Mouse (Mus musculus) intestine, embryonic 16.5 days (tissue): ENCODE results near the gene Hus1b. TPM values are rescaled to one million over a fixed set of nuclear protein-coding genes. Genes with fewer than 3 reads are reported as not detected.
A peak's percentile ranks its signal among the peaks of the same experiment; 100 is the strongest.

ENCODE experiments used
- ATAC-seq: fragments of 200-750 bp; cut with Nextera tagmentation; 2 replicates; pipeline ENCODE4 v1.8.0; 2017; ENCODE audit warnings: moderate TSS enrichment, moderate library complexity
- H3K27ac ChIP-seq: fragments of 300-500 bp; sonication (generic); 2 replicates; pipeline ENCODE4 v1.5.1; 2014; ENCODE audit warnings: mild to moderate bottlenecking, low read length
- H3K27me3 ChIP-seq: fragments of 300-500 bp; sonication (generic); replicated peaks from 2 replicates; pipeline ENCODE4 v1.6.1; 2014; ENCODE audit warnings: low read length, control low read depth, mixed read lengths; ENCODE audit not compliant: control insufficient read depth, insufficient read depth
- H3K36me3 ChIP-seq: fragments of 300-500 bp; sonication (generic); 2 replicates; pipeline ENCODE4 v1.6.1; 2014; ENCODE audit warnings: low read length, control low read depth; ENCODE audit not compliant: control insufficient read depth, insufficient read depth
- H3K4me1 ChIP-seq: fragments of 300-500 bp; sonication (generic); 2 replicates; pipeline ENCODE4 v1.6.1; 2014; ENCODE audit warnings: low read length, control low read depth, mixed read lengths; ENCODE audit not compliant: control insufficient read depth, insufficient read depth
- H3K4me2 ChIP-seq: fragments of 300-500 bp; sonication (generic); 2 replicates; pipeline ENCODE4 v1.6.1; 2014; ENCODE audit warnings: low read depth, low read length, control low read depth
- H3K4me3 ChIP-seq: fragments of 300-500 bp; sonication (generic); 2 replicates; pipeline ENCODE4 v1.5.1; 2014; ENCODE audit warnings: mild to moderate bottlenecking, low read length
- H3K9ac ChIP-seq: fragments of 300-500 bp; sonication (generic); 2 replicates; pipeline ENCODE4 v1.6.1; 2014; ENCODE audit warnings: low read depth, low read length
- H3K9me3 ChIP-seq: fragments of 300-500 bp; sonication (generic); 2 replicates; pipeline ENCODE4 v1.6.1; 2016; ENCODE audit warnings: low read length, control low read depth; ENCODE audit not compliant: control insufficient read depth
- WGBS: fragments of 180-500 bp; shearing (Covaris S2); extraction: QIAGEN DNeasy Blood & Tissue Kit; methylation state at CpG from one replicate; pipeline ENCODE4 v1.1.7; 2014; 5-methylcytosine and 5-hydroxymethylcytosine counted together
- polyA plus RNA-seq: library from polyadenylated mRNA; unstranded; fragments of >200 nt; fragmentation: Nextera tagmentation; extraction: Ambion mirVana; gene quantifications from 2 replicates; pipeline ENCODE4 v1.2.1, GENCODE M21; 2015

The Hus1b gene
- polyA plus RNA-seq = 0.11 TPM in 1 of 2 replicates, not detected in the other

- Histone ChIP-seq H3K27ac (no peak within 1 kb of the TSS), H3K9ac (no peak within 1 kb of the TSS), H3K4me2 (no peak within 1 kb of the TSS), H3K4me1 (no peaks in the 10 kb centered on the region), H3K36me3 (no peaks in the 10 kb centered on the region), H3K27me3 (no peaks in the 10 kb centered on the region), H3K9me3 (no peaks in the 10 kb centered on the region), H3K4me3 (no peak within 1 kb of the TSS)
- WGBS = 89% methylated on average over 11 of the region's 11 CpGs
- ATAC-seq = no peak
These were observed at the start of gene Hus1b for GRCm38 (mm10) chr13:30947540-30947939. Hus1b (minus strand) TSS chr13:30947759.

- ATAC-seq = no peak
- Histone ChIP-seq H3K4me1 (0 out of 2 replicates have a peak, but pooled peaks cover 6% of the 10 kb centered on the region), H3K27ac (peak overlapping the region; percentile 41; the same call in 1 of the 2 replicates), H3K9me3 (no peaks in the 10 kb centered on the region), H3K4me3 (no peak overlapping the region), H3K9ac (no peak overlapping the region), H3K36me3 (no peaks in the 10 kb centered on the region), H3K27me3 (no peaks in the 10 kb centered on the region), H3K4me2 (no peak overlapping the region)
- WGBS = 74% methylated on average over 6 of the region's 6 CpGs
These were observed 46.8 kb upstream of the Hus1b start for GRCm38 (mm10) chr13:30994249-30994858.

- H3K4me2 ChIP-seq = no peak overlapping the region
- 0 out of 2 replicates have a peak, but pooled peaks cover 6% of the 10 kb centered on the region for H3K4me1 ChIP-seq
- no peak overlapping the region for H3K9ac ChIP-seq
- no peak overlapping the region for H3K27ac ChIP-seq
- H3K27me3 ChIP-seq = no peaks in the 10 kb centered on the region
- H3K9me3 ChIP-seq = no peaks in the 10 kb centered on the region
- no peaks in the 10 kb centered on the region for H3K36me3 ChIP-seq
- no peak for ATAC-seq
- no peak overlapping the region for H3K4me3 ChIP-seq
- 29% methylated on average over 3 of the region's 3 CpGs for WGBS
These were observed 46.3 kb upstream of the Hus1b start for GRCm38 (mm10) chr13:30993819-30994218.

GRCm38 (mm10) chr13:30990233-30990632, 42.7 kb upstream of the Hus1b start:
- Histone ChIP-seq H3K27me3 (peaks cover 7% of the 10 kb centered on the region; the same call in 1 of the 2 replicates), H3K9ac (no peak overlapping the region), H3K4me1 (0 out of 2 replicates have a peak, but pooled peaks cover 6% of the 10 kb centered on the region), H3K36me3 (no peaks in the 10 kb centered on the region), H3K4me2 (no peak overlapping the region), H3K9me3 (no peaks in the 10 kb centered on the region), H3K27ac (0 out of 2 replicates have a peak overlapping the region, but pooled peaks have one; percentile 26), H3K4me3 (no peak overlapping the region)
- ATAC-seq = peak; percentile 82
- WGBS = 33% methylated on average over 9 of the region's 9 CpGs

GRCm38 (mm10) chr13:30989710-30990109, 42.2 kb upstream of the Hus1b start:
- Histone ChIP-seq H3K27ac (peak overlapping the region; percentile 26; the same call in 1 of the 2 replicates), H3K36me3 (no peaks in the 10 kb centered on the region), H3K9me3 (no peaks in the 10 kb centered on the region), H3K9ac (no peak overlapping the region), H3K4me1 (0 out of 2 replicates have a peak, but pooled peaks cover 6% of the 10 kb centered on the region), H3K27me3 (peaks cover 7% of the 10 kb centered on the region; the same call in 1 of the 2 replicates), H3K4me3 (no peak overlapping the region), H3K4me2 (no peak overlapping the region)
- no peak; the same call in 1 of the 2 replicates for ATAC-seq
- 62% methylated on average over 10 of the region's 10 CpGs for WGBS

- Histone ChIP-seq H3K27ac (no peak overlapping the region), H3K4me3 (no peak overlapping the region), H3K4me1 (0 out of 2 replicates have a peak, but pooled peaks cover 6% of the 10 kb centered on the region), H3K9me3 (no peaks in the 10 kb centered on the region), H3K36me3 (no peaks in the 10 kb centered on the region), H3K9ac (no peak overlapping the region), H3K27me3 (peaks cover 7% of the 10 kb centered on the region; the same call in 1 of the 2 replicates), H3K4me2 (no peak overlapping the region)
- no peak for ATAC-seq
- 76% methylated on average over 2 of the region's 2 CpGs for WGBS
These were observed 40.1 kb upstream of the Hus1b start for GRCm38 (mm10) chr13:30987686-30988085.

GRCm38 (mm10) chr13:30986934-30987455, 39.4 kb upstream of the Hus1b start:
- no peak for ATAC-seq
- no peaks in the 10 kb centered on the region for H3K36me3 ChIP-seq
- H3K9ac ChIP-seq = peak overlapping the region; percentile 31; the same call in 1 of the 2 replicates
- peak overlapping the region; percentile 71 for H3K4me2 ChIP-seq
- 57% methylated on average over 10 of the region's 10 CpGs for WGBS
- H3K9me3 ChIP-seq = no peaks in the 10 kb centered on the region
- H3K27me3 ChIP-seq = peaks cover 7% of the 10 kb centered on the region; the same call in 1 of the 2 replicates
- H3K4me1 ChIP-seq = 0 out of 2 replicates have a peak, but pooled peaks cover 6% of the 10 kb centered on the region
- no peak overlapping the region for H3K4me3 ChIP-seq
- H3K27ac ChIP-seq = peak overlapping the region; percentile 67

- peaks cover 7% of the 10 kb centered on the region; the same call in 1 of the 2 replicates for H3K27me3 ChIP-seq
- 14% methylated on average over 27 of the region's 27 CpGs for WGBS
- H3K27ac ChIP-seq = peak overlapping the region; percentile 82
- H3K9me3 ChIP-seq = no peaks in the 10 kb centered on the region
- H3K4me2 ChIP-seq = peak overlapping the region; percentile 71
- ATAC-seq = peak; percentile 59; the same call in 1 of the 2 replicates
- H3K9ac ChIP-seq = peak overlapping the region; percentile 63
- no peaks in the 10 kb centered on the region for H3K36me3 ChIP-seq
- H3K4me1 ChIP-seq = 0 out of 2 replicates have a peak, but pooled peaks cover 6% of the 10 kb centered on the region
- peak overlapping the region; percentile 39 for H3K4me3 ChIP-seq
These were observed 38.3 kb upstream of the Hus1b start for GRCm38 (mm10) chr13:30985598-30986466.

GRCm38 (mm10) chr13:30985275-30985597, 37.7 kb upstream of the Hus1b start:
- no peak for ATAC-seq
- H3K36me3 ChIP-seq = no peaks in the 10 kb centered on the region
- WGBS = 13% methylated on average over 13 of the region's 13 CpGs
- peak overlapping the region; percentile 82 for H3K27ac ChIP-seq
- H3K9me3 ChIP-seq = no peaks in the 10 kb centered on the region
- peak overlapping the region; percentile 71 for H3K4me2 ChIP-seq
- peaks cover 7% of the 10 kb centered on the region; the same call in 1 of the 2 replicates for H3K27me3 ChIP-seq
- 0 out of 2 replicates have a peak, but pooled peaks cover 3% of the 10 kb centered on the region for H3K4me1 ChIP-seq
- H3K4me3 ChIP-seq = peak overlapping the region; percentile 39
- peak overlapping the region; percentile 63 for H3K9ac ChIP-seq
